Mouse (Mus musculus) lung, postnatal 0 days (tissue): ENCODE measurements around the gene Gm37240.

ENCODE experiments used
- CTCF ChIP-seq: IDR thresholded peaks from 2 replicates; pipeline ENCODE4 v1.5.1; 2016; ENCODE audit warnings: antibody characterized with exemption, mild to moderate bottlenecking
- EP300 ChIP-seq: IDR thresholded peaks from 2 replicates; pipeline ENCODE4 v1.6.1; 2016; ENCODE audit warnings: antibody characterized with exemption, mild to moderate bottlenecking, control low read depth

DNA sequence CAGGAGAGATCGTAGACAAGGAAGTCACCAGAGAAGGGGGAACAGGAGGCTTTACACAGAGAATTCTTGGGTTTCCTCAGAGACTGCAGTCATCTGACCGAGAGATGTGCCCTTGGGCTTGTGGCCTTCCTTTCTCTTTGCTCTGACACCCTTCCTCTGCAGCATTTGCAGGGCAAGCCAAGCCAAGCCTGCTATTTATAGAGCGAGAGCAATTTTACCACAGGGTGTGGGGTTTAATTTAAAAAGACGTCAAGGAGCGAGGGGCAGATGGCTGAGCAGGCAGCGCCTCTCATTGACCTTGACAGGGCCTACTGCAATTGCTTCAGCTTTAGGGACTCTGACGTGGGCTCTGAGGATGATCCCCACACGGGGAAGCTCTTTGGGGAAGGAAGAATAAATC is 368.6 kb downstream of the Gm37240 start:
- TF ChIP-seq EP300 (no peak), CTCF (no peak)
